Mouse (Mus musculus) 3134 (cell line): Measurements from ENCODE around the gene Cnot6.

ENCODE experiments used
- DNase-seq: peaks from one replicate; pipeline ENCODE4 v3.0.0-alpha.2; 2011; ENCODE audit warnings: low spot score; ENCODE audit not compliant: insufficient read length; ENCODE audit errors: extremely low read depth

The Cnot6 gene

DNA sequence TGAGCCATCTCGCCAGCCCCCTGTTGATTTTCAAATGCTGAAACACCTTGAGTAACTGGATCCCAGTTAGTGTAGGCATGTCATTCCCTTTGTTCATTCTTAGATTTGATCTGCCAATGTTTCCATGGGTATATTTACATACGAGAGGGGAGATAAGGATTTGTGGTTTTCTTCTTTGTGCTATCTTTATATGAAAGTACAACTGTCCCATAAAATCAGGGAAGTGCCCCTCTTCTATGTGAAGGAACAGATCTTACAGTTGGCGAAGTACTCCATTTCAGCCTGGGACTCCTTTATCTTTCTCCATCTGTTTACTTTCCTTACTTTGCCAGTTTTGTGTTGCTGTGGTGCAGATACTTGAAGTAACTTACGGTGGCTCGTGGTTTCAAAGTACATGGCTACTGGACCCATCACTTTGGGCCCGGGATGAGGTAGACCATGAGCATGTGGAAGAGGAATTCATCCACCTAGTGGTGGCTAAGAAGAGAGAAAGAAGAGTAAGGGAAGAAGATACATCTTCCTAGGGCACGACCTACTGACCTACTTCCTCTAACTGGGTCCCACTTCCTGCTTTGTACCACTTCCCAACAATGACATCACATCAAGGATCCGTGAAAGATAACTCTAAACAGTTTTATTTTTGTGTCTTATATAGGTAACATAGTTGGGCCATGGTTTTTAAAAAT, 7.1 kb upstream of the Cnot6 start:
- DNase-seq: no peak

DNA sequence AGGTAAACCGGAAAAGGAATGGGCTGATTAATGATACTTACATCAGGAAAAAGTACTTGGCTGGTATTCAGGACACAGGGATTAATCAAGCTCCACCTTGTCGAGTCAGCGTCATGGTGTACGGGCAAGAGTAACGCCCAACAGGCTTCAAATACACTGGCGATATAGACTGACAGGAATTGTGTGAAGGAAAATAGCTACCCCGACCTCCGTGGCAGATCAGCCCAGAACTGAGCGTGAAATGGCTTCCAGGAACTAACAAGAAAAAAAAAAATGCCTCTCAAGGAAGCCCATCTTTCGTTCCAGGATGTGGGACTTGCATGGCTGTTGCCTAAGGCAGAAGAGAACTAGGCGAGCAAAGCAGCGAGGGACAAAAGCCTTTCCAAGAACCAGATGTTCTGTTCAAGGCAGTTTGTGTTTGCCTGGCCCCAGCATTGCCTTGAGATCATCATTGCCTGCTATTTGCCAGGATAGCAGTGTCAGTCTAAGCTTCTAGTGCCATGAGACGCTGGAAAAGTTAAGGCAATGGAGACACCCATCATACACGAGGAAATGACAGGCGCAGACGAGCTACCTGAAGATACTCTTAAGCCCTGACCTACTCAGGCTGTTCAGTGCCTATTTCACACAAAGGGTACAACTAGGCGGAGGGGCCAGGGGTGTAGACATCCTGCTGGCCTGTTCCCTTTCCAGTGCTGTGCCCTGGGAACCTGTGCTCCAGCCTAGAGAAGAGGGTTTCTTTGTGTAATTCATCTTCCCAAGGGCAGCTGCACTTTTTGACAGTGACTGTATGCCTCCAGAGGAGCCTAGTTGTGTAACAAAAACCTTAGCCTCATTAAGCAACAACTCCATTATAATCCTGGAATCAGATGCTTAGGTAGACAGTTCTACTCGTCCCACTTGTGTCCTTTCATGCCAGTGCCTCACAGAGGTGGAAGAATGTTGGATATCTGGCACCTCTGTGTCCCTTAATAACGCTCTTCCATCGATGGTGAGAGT, 1.1 kb upstream of the Cnot6 start:
- DNase-seq: peak; percentile 18

DNA sequence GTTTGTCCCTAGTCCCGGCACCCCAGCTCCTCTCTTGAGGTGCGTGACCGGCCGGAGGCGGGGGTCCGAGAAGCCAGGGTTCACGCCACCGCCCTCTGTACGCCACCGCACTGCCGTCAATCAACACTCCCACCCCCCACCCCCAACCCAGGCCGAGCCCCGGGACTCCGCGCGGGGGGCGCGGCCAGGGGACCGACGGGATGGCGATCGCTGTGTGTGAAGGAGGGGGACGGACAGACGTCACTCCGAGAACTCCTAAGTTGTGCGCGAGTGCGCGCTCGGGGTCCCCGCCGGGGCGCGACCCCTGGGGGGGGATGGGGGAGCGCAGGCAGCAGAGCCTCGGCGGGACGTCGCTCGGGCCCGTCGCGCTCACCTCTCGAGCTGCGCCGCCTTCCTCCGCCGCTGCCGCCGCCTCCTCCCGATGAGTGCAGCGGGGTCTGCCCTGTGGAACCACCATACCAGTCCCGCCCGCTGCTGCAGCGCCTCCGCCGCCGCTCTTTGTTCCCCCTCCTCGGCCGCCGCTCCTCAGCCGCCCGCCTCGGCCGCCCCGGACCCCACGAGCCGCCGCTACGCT, 455 bp downstream of the Cnot6 start:
- DNase-seq: peak; percentile 53

DNA sequence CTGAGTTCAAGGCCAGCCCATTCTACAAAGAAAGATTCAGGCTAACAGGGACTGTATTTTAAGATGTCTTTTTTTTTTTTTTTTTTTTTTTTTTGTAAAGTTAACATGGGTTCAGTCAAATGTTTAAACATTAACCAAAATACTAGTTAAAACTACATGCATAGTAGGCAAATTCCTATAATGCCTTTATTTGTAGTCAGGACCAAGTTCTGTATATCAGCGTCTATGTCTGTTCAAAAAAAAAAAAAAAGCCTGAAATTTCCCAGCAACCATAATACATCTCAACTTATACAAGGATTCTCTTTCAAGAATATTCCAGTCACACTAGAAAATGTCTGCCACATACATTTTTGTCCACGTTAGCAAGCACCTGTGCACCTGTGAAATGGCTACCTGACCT, 1.9 kb downstream of the Cnot6 start:
- DNase-seq: no peak

DNA sequence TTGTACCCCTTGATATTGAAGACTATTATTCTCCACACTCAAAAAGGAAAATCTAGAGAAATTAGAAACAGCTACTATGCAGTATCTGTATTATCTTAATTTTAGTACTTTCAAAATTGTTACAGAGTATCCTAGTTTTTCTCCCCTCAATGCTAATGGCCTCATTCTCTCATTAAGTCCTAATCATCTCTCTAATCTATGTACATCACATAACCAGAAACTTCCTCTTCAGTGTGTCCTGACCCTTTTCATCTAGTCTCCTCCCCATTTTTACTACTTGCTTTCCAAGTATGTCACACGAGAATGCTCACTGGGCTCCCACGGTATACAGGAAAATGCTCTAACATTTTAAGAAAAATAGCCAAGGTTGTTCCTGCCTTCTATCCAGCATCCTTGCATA, 4.7 kb downstream of the Cnot6 start:
- no peak for DNase-seq

DNA sequence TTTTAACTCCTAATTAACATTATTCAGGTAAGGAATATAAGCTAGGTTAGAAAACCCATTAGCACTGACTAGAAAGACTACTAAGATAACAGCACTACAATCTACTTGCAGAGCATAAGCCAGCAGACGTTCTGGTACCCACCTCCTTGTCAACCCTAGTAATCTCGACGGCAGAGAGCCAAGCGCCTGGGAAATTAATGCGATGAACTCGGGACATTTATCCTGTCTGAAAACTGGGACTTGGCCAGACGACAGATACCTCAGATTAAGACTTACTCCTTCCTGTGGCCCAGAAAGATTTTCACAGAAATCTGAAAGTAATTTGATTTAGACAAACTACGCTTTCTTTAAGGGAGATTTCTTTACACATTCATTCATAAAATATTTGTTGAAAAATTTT, 7.7 kb downstream of the Cnot6 start:
- DNase-seq: no peak

DNA sequence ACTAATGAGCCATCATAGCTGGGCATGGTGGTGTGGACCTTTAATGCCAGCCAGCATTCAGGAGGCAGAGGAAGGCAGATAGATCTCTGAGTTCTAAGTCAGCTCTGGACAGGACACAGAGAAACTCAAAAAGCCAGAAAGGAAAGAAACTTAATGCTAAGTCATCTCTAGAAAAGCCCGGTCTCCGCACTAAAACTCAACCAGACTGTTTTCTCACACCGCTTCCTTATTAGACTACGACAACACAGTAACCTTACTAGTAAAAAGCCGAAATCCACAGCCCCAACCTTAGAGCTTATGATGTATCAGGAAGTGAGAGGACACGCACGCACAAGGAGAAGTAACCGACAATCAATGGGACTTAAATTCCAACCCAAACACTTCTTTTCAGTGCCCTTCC, 10.5 kb downstream of the Cnot6 start:
- no peak for DNase-seq

DNA sequence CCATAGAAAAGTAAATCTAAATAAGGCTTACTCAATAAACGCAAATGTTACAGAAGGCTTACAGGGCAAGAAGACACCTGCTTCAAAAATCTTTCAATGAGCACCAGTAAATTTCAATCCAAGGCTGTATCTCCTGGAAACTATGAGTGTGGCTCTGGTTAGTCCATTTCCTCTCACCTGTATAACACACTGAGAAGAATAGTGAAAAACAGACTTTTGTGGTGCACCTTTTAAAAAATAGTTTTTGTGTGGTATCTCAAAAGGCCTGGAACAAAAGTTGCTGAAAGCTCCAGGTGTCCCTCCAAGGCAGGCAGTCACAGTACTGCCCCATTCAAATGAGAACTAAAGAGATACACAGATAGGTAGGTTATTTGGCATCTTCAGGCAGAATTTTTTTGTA, 13.4 kb downstream of the Cnot6 start:
- no peak for DNase-seq

DNA sequence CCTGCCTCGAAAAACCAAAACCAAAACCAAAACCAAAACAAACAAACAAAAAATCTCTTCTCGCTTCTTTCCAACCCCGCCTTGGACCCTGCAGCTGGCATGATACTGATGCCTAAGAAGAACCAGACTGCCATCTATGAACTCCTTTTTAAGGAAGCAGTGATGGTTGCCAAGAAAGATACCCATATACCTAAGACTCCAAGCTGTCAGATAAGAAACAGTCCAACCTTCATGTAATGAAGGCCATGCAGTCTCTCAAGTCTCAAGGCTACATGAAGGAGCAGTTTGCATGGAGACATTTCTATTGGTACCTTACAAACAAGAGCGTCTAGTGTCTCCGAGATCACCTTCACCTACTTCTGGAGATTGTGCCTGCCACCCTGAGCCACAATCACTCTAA, 14.7 kb downstream of the Cnot6 start:
- DNase-seq: no peak

DNA sequence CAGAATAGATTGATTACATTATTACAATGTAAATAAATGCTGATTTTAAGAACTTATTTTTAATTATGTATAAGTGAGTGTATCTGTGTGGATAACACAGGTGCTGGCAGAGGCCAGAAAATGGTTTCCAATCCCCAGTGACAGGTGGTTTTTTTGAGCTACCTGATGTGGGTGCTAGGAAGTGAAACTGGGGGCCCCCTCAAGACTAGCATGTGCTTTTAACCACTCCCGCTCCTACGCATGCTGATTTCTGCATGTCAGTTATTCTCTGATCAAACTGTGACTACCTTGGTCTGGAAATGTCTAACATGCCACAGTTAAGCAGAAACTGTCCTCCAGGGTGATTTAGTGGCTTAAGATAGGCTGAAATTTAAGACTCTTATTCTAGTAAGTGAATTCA, 16.1 kb downstream of the Cnot6 start:
- DNase-seq: no peak

DNA sequence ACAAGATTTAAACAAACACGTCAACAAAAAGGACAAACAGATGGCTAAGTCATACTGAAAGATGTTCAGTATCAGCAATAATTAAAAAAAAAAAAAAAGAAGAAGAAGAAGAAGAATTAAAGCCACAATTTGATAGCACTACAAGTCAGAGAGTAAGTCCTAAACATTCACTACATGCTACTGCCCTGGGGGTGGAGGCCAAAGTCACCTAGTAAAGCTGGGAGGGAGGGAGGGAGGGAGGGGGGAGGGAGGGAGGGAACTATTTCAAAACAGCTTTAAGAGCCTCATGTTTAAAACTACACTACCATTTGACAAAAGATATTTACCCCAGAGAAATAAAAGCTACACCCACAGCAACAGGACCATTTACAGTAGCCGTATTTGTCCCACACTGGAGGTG, 16.8 kb downstream of the Cnot6 start:
- no peak for DNase-seq

DNA sequence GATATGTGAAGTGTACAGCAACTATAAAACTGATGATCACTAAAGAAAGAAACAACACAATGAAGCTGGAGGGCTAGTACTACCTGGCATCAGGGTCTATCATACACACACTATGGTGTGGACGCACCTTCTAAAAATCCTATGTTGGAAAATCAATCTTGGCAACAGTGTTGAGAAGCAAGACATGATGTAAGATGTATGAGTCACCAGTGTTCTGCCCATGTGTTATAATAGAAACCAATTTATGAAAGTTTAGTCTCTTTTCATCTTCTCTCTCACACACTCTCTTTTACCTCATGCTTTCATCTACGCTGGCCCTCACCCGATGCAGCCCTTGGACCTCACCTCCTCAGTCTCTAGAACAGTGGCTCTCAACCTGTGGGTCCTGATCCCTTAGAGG, 17.5 kb downstream of the Cnot6 start:
- DNase-seq: no peak

DNA sequence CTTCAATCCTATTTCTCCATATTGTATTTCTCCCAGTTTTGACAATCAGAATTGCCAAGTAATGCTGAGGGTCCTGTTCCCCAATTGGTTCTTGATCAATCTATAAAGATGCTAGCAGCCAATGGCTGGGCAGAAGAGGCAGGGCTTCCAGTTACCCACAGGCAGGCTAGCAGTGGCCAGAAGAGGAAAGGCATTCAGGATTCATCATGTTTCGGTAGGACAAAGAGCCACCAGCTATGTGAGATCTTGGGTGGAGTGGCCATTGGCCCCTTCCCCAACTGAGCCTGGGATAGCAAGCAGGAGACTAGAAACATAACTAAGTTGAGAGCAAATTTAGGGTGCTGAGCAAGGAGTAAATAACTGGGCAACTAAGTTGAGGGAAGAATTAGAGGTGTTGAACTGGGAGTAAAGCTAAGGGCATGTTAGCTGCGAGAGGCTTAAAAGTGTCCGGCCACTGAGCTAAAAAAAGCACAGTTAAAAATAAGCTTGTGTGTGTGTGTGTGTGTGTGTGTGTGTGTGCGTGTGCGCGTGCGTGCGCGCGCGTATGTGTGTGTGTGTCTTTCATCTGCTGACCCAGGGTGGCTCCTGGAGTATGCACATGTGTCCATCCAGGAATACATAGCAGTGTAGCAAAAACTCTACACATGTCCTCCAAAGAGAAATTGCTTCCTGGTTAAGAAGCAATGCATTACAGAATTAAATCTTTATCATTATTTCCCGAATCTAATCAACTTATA, 28.1 kb downstream of the Cnot6 start:
- no peak for DNase-seq

DNA sequence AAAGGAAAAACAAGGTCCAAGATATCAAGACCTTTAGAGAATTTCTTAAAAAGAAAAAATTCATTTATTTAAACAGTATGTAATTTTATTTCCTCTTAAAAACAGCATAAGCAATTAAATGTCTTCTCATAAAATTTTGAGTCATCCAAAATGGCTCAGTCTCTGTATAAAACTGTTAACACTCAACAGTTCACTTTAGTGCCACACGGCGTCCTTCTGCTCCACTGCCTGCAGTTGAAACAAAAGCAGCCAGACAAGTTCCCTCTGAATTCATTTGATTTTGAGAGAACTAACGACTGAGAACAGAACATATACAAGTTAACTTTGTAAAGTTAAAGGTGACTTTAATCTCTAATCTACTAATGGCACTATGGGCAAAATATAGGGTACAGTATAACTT, 39.1 kb downstream of the Cnot6 start:
- no peak for DNase-seq

DNA sequence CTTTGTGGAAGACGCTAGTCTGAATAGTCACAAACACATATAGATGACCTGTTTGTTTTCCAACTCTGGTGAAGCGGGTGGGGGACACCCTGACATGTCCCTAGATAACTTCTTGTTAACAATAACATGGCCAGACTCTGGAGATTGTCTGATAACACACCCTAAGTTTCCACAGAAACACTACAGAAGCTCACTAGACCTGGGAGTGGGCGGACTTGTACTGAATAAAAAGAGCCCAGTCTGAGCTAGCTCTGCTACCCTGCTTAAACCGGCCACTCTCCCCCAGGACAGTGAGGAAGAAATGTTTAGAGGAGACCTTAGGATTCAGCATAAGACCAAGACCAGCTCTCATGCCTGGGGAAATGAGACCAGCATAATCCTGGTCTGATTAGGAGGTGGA, 47.1 kb downstream of the Cnot6 start:
- DNase-seq: no peak

DNA sequence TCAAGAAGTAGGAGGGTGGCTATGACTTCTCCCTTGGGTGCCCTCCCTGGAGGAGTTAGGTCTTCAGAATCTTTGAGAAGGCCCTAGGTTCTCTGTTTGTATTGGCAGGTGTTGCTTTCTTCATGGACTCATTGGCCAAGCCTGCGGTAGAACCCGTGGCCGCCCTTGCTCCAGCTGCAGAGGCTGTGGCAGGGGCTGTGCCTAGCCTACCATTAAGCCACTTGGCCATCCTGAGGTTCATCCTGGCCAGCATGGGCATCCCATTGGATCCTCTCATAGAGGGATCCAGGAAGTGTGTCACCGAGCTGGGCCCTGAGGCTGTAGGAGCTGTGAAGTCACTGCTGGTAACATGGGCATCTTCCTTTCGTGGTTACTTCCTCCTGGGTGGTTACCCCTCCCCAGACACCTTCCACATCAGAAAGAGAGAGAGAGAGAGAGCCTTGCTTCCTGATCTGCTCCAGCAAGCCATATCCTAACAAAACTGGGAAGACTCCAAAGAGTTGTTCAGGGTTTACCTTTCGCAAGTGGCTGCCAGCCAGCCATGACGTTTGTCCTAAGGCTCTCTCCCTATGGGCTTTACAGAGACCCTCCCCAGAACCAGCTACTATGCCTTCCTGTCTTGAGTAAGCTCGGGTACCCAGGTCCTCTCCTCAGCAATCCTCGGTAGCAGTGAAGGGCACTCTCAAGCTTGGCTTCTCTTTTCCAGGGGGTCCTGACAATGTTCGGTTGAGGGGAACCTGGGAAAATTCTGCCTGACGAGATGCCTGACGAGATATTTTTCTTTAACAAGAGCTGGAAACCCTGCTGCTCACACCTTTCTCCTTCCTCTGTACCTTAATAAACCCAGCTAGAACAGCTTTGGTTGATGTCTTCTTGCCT, 48.0 kb downstream of the Cnot6 start:
- DNase-seq: no peak

DNA sequence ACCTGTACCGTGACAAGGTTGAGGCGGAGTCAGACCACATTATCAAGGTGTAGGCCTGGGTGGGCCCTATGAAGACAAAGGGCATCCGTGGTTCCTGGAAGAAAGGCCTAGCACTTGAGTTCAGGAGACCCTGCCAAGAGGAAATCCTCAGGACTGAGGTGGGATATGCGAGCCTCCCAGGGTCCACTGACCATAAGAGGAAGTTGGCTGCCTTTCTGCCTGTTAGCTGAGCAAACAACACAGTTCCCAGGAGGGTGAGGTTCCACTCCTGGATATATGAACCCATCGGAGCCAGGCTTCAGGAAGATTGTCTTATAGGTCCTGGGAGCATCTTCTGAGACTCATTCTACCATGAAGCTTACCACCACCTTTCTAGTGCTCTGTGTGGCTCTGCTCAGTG, 49.2 kb downstream of the Cnot6 start, which contains the start of gene Scgb3a1:
Gene Scgb3a1, plus strand, starts transcription at position 301 of the 400 bp plus-strand sequence.
- DNase-seq: no peak

DNA sequence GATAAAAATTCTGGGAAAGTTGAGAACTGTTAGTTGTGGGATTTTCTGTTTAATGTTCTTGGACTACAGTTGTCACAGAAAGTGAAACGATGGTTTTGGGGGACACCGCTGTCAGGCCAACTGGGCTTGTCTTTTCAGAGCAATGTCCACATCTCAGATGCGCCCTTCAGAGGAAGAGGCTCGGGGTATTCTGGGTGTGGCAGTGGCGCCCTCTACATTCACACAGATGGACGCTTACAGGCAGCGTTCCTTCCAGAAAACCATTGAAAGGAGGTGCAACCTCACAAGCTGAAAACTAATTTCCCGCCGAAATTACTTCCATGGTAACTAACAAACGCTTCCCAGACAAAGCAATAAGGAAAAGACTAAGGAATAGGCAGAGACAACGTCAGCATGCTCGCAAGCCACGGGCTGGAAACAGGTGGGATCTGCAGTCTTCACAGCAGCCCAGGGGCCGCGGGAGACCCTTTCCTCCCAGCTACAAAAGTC, 50.2 kb downstream of the Cnot6 start:
- no peak for DNase-seq

DNA sequence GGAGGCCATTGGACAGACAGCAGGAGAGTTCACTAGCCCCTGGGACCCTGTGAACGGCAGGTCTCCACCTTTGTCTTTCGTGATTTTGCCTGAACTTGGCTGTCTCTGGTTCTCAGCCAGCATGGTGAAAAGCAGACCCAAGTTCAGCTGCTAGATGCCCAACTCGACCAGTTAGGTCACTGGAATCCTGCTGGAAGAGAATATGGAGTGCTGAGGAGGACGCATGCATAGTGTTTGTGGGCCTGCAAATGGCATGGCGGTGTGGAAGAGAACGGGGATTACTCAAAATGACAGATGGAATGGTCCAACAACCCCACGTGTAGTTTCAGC, 53.1 kb downstream of the Cnot6 start:
- no peak for DNase-seq
